Mouse (Mus musculus): ENCODE data around the gene Gcgr. TPM values are rescaled to one million over a fixed set of nuclear protein-coding genes. Genes with fewer than 3 reads are reported as not detected.

Gene Gcgr
- not detected for polyA plus RNA-seq (2017; shearing (Covaris generic))

DNA sequence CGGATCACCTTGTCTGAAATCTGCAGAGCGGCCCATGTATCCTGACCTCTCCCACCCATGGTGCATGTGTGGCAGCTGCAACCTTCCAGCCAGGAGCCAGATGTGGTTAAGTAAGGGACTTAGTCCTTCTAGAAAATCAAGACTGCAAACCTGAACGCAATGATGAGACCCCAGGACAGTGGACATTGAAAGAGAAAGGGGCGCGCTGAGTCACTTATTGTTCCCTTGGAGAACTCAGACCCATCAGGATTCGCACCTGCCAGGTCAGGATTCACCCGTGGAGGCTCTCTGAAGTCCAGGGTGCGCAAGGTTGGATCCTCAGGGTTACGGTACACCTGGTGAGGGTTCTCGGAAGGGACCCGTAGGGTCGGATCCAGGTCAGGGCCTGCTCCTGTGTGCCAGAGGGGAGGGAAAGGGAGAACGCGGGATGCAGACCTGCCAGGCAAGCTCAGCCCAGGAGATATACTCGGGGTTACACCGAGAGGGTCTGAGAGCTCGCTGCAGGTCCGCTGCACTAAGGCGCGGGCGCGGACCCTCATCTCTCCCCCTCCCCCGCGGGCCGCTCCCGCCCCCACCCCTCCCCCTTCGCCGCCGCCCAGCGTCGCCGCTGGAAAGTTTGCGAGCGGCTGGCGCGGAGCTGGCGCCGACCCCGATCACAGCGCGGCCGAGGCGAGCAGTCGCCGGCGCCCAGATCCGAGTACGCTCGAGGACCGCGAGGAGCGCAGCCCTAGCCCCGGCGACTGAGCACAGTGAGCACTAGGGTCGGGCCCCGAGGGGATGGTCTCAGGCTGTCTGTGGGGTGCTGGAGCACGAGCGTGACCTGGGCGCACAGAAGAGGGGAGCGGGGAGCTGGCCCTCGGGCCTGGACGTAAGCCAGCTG, at the start of gene Gcgr:
Gene Gcgr (plus strand): TSS at position 615 of the 880 bp plus-strand sequence.
- ATAC-seq = no peak

DNA sequence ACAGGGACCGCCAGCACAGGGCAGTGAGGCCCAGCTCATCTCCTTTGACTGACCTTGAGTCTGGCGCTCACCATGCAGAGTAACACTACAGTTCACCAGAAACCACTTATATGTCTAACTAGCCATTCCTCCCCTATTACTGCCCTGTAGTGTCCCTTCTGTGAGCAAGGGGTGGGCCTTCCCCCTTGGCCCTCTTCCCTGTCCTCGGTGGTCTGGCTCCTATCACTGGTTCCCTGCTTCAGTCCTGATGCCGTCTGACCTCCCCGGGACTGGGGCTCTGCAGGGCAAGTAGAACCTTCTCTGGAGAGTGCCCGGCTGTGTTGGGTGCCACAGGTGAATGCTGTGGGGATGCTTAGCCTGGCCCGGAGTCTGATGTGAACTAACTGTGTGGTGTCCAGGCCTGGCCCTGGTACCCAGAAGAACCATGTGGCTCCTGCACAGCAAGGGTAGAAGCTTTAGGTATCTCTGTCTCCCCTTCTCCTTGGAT, 47.0 kb upstream of the Gcgr start:
- ATAC-seq = no peak

- peak; percentile 94 for ATAC-seq
Measured at GRCm38 (mm10) chr11:120484265-120484981, 46.1 kb upstream of the Gcgr start, which contains the start of gene Mrpl12. TSS of gene Mrpl12 (plus strand) at chr11:120484613.

GRCm38 (mm10) chr11:120485251-120485650, 45.2 kb upstream of the Gcgr start:
- ATAC-seq = no peak

GRCm38 (mm10) chr11:120488516-120488915, 42.0 kb upstream of the Gcgr start:
- no peak for ATAC-seq

GRCm38 (mm10) chr11:120489054-120489761, 41.3 kb upstream of the Gcgr start:
- ATAC-seq = no peak

- no peak for ATAC-seq
Measured at GRCm38 (mm10) chr11:120490291-120491046, 40.0 kb upstream of the Gcgr start.

- ATAC-seq = peak; percentile 67
Measured at GRCm38 (mm10) chr11:120491317-120492023, 39.0 kb upstream of the Gcgr start, which contains the start of gene Slc25a10. TSS of gene Slc25a10 (plus strand) at chr11:120491840.

- peak; percentile 37 for ATAC-seq
Measured at GRCm38 (mm10) chr11:120492024-120492877, 38.2 kb upstream of the Gcgr start.

DNA sequence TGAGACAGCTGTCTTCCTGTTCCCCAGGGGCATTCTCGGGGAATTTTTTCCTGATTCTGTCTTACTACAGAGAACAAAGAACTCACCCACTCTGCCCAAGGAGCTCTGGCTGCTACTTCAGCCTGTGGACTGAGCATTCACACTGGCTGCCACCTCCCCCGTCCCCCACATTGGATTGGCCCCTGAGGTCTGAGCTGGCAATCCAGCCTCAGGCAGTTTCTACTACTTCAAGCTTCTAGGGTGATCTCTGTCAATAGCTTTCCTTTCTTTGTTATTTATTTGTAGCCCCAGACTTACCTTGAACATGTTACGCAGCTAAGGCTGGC, 37.7 kb upstream of the Gcgr start:
- no peak for ATAC-seq

GRCm38 (mm10) chr11:120493351-120493750, 37.1 kb upstream of the Gcgr start:
- no peak for ATAC-seq

- ATAC-seq = no peak
Measured at GRCm38 (mm10) chr11:120493911-120494310, 36.6 kb upstream of the Gcgr start.

GRCm38 (mm10) chr11:120497436-120497835, 33.1 kb upstream of the Gcgr start:
- no peak for ATAC-seq

- ATAC-seq = no peak
Measured at GRCm38 (mm10) chr11:120498226-120498625, 32.3 kb upstream of the Gcgr start.

GRCm38 (mm10) chr11:120498891-120499290, 31.6 kb upstream of the Gcgr start:
- no peak for ATAC-seq

GRCm38 (mm10) chr11:120499894-120500293, 30.6 kb upstream of the Gcgr start:
- no peak for ATAC-seq

GRCm38 (mm10) chr11:120500357-120500756, 30.1 kb upstream of the Gcgr start:
- ATAC-seq = no peak

DNA sequence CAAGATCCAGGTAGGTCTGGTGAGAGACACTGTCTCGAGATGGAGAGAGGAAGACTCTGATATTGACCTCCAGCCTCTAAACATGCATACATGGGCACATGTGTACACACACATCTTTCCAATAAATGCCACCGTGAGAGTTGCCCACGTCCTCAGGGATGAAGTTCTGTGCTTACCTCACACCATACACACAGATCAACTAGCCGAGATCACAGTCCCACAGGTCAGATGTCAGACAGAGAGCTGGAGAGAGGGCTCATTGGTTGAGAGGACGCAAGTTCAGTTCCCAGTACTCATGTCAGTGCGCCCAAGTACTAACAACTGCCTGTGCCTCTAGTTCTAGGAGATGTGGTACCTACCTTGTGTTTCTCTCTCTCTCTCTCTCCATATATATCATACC, 29.5 kb upstream of the Gcgr start:
- no peak for ATAC-seq

DNA sequence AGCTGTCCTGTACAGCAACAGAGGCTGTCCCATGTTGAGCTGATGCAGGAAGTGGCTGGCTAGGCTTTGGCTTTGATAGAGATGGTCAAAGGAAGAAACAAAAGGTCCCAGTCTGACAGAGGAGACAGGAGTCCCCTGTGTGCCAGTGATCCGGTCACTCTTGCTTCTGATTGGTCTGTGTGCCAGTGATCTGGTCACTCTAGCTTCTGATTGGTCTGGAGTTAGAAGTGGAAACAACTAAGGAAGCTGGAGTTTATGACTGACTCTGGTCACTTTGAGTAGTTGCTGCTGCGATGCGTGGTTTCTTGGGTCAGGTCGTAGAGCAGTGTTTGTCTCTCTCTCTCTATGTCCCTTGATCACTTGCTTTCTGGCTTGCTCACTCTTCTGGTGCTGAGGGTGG, 28.8 kb upstream of the Gcgr start:
- ATAC-seq = no peak

DNA sequence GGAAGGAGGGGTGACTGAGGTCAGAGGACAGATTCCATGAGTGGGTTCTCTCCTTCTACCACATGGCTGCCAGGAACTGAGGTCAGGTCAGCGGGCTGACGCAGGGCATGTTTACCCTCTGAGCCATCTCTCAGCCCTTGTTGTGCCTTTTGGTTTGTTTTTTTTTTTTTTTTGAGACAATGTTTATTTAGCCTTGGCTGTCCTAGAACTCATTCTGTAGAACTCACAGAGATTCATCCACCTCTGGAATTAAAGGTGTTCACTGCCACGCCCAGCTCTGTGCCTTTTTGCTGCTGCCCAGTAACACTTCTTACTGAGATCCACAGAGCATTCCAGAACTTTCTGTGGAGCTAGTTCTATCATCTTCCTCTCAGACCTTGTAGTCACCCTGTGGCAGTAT, 24.8 kb upstream of the Gcgr start:
- no peak for ATAC-seq

GRCm38 (mm10) chr11:120506899-120507298, 23.6 kb upstream of the Gcgr start:
- no peak for ATAC-seq

Measured in activated CD4-positive, CD25-positive, alpha-beta regulatory T cell, adult 4 months (primary cell).